Mouse (Mus musculus): ENCODE data around the gene Esr2. TPM values are rescaled to one million over a fixed set of nuclear protein-coding genes. Genes with fewer than 3 reads are reported as not detected.
"Not testable (repeated sequence)": the region's sequence is repeated elsewhere in the genome, so short reads cannot be mapped to it uniquely, and the experiment has no call there.

The Esr2 gene
- total RNA-seq, 2 experiments from 2014 or later, result 0.15 to 0.20 TPM

- intact Hi-C loops (cut with DNase I), result loop anchor here (5.0 kb wide), 1 partner anchor 162 kb away; no protein-coding TSS in a partner anchor
- DNase-seq (ENCODE audit: extremely low spot score in 1 of 2, low spot score in 2 of 2), result no peak
Observed at GRCm38 (mm10) chr12:76179527-76179926, 2.5 kb upstream of the Esr2 start.

DNA sequence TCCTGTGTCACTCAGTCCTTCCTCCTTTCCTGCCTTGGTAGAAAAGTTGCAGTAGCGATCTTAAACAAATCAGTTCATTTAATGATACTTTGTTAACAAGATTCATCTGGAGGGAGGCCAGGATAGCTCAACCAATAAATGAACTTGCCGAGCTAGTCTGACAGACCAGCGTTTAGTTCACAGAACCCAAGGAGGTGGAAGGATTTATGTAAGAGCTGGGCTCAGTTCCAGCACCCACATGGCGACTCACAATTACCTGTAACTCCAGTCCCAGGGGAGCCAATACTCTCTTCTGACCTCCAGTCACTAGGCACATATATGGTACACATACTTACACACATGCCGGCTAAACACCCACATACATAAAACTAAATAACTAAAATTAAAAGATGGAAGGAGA lies 2.0 kb upstream of the Esr2 start:
- intact Hi-C loops (cut with DNase I), result loop anchor here (5.0 kb wide), 1 partner anchor 162 kb away; no protein-coding TSS in a partner anchor
- no peak for DNase-seq (ENCODE audit: extremely low spot score in 1 of 2, low spot score in 2 of 2)

DNA sequence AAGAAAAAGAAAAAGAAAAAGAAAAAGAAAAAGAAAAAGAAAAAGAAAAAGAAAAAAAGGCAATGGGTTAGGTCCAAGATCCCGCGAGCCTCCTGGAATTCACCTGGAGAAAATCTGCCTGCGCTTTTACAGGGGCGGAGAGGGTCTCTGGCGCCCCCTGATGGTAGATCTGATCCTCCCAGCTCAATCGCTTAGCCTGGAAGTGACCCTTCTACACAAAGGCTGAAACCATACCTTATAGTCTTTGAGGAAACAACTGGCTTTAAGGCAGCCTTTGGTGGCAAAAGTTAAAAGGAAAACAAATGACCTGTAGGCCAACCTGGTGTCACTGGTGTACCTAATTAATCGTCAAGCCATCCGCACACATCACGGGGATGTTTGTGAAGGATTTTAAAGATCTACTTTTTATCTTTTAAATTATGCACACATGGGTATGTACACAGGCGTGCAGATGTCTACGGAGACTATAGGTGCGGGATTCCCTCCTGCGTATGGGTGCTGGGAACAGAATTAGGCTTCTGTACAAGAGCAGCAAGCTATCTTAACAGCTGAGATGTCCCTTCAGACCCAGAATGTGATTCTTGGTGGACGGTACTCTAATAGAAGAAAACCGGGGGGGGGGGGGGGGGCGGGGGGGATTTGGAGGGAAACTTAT lies 932 bp upstream of the Esr2 start:
- DNase-seq (ENCODE audit: extremely low spot score in 1 of 2, low spot score in 2 of 2), result peak; percentile 30 to 69
- intact Hi-C loops (cut with DNase I), result loop anchor here (5.0 kb wide), 1 partner anchor 161 kb away; no protein-coding TSS in a partner anchor

GRCm38 (mm10) chr12:76165641-76166040 lies 11.4 kb downstream of the Esr2 start:
- DNase-seq (ENCODE audit: extremely low spot score in 1 of 2, low spot score in 2 of 2), result no peak
- intact Hi-C loops (cut with DNase I), result no loop called here

DNA sequence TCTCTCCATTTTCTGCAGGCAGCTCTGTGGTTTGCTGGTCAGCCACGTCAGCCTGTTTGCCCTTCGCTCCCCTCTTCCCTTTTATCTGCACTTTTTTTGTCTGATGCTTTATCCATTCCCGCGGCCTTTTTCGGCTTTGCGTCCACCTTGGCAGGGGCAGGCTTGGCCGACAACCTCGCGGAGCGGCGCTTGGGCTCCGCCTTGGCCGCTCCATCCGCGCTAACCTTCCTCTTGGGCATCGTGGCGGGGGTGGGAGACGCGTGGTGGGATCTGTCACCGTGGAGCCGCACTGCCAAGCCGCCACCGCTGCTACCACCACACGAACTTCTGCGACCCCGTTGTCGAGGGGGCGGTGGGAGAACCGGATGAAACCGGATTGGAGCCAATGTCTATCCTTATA lies 24.7 kb downstream of the Esr2 start:
- DNase-seq (ENCODE audit: extremely low spot score in 1 of 2, low spot score in 2 of 2), result peak in 1 of 2 experiments; percentile 25
- intact Hi-C loops (cut with DNase I), result not testable (repeated sequence)

GRCm38 (mm10) chr12:76136701-76137100 lies 40.4 kb downstream of the Esr2 start:
- intact Hi-C loops (cut with DNase I), result no loop called here
- DNase-seq (ENCODE audit: extremely low spot score in 1 of 2, low spot score in 2 of 2), result no peak

DNA sequence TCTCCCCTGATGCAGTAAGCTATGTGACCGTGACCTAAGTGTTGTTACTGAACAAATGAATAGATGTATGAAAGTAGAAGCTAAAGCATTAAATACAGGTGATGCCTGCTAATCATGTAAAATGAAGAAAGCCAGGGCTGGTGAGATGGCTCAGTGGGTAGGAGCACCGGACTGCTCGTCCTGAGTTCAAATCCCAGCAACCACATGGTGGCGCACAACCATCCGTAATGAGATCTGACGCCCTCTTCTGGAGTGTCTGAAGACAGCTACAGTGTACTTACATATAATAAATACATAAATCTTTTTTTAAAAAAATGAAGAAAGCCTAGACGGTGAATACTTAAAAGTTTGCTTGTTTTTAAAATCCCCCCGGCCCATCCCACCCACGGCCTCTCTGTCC lies 44.0 kb downstream of the Esr2 start:
- intact Hi-C loops (cut with DNase I); DNase-seq (ENCODE audit: extremely low spot score in 1 of 2, low spot score in 2 of 2): not testable (repeated sequence)

DNA sequence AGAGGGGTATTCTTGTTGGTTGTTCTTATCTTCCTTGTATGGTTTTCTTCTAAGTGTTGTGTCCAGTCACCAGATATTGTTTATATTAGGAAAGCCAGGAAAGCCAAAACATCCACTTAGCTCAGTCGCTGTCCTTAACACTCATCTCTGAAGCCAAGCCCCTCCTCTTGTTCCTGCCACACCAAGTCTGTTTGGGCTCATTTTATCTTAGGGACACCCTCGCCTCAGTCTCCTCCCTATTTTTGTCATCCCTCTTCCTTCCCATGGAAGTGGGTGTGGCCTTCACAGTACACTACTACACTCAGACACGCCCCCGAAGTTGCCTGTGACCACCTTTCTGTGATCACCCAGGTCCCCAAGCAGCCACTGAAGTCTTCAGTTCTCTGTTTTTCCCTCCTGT lies 44.5 kb downstream of the Esr2 start:
- DNase-seq (ENCODE audit: extremely low spot score in 1 of 2, low spot score in 2 of 2), result no peak
- intact Hi-C loops (cut with DNase I), result no loop called here

DNA sequence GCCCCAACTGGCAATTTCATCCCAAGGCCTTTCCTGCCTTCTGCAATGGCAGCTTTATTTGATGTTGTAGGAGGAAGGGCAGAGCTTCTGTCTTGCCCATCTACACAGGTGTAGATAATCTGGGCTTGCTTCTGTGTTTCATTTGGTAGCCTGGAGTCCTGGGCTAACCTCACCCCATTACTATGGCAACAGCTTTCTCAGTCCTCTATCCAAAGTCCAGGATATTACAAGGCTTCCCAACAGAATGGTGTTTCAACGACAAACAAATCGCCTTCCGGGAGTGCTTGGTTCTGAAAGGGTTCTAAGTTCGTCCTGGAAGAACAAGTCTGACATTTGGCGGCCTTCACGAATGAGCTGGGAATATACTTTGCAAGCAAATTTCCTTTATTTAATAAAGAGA lies 46.2 kb downstream of the Esr2 start:
- no peak for DNase-seq (ENCODE audit: extremely low spot score in 1 of 2, low spot score in 2 of 2)
- intact Hi-C loops (cut with DNase I), result no loop called here

GRCm38 (mm10) chr12:76130281-76130680 lies 46.8 kb downstream of the Esr2 start:
- DNase-seq (ENCODE audit: extremely low spot score in 1 of 2, low spot score in 2 of 2), result peak in 1 of 2 experiments; percentile 34
- intact Hi-C loops (cut with DNase I), result no loop called here

GRCm38 (mm10) chr12:76128831-76129230 lies 48.2 kb downstream of the Esr2 start:
- intact Hi-C loops (cut with DNase I), result no loop called here
- no peak for DNase-seq (ENCODE audit: extremely low spot score in 1 of 2, low spot score in 2 of 2)

DNA sequence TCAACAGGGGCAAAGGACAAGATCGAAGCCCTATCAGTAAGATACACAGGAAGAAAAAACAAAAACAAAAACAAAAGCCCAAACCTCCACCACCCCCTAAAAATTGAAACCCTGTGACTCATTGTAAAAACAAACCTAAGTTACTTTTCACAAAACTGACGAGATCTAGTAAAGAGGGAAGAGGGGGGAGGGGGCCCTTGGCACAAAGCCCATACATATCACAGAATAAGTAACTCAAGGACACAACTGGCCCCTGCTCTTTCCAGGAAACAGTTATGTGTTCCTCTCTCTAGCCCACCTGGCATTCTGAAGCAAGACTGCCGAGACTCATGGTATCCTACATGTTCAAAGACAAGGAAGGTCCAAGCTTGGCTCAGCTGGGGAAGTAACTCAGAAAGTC lies 48.8 kb downstream of the Esr2 start:
- intact Hi-C loops (cut with DNase I), result no loop called here
- DNase-seq (ENCODE audit: extremely low spot score in 1 of 2, low spot score in 2 of 2), result no peak

GRCm38 (mm10) chr12:76123223-76123622 lies 53.8 kb downstream of the Esr2 start:
- no peak for DNase-seq (ENCODE audit: extremely low spot score in 1 of 2, low spot score in 2 of 2)
- intact Hi-C loops (cut with DNase I), result no loop called here

GRCm38 (mm10) chr12:76117632-76118153 lies 59.4 kb downstream of the Esr2 start:
- no peak for DNase-seq (ENCODE audit: extremely low spot score in 1 of 2, low spot score in 2 of 2)

DNA sequence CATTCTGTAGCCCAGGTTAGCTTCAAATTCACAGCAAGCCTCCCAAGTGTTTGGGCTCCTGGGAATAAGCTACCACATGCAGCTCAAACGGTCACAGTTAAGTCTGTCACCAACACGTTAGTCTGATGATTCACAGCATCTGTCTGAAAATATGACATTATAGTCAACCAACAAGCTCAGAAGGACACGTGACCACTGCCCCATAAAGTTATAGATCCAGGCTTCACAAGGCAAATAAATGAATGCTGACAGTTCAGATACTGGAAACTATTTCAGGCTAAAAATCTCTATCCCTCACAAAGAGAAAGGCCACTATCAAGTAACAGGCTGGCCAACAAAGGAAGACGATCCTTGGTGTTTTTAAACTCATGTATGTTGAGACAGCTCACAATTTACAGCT lies 60.5 kb downstream of the Esr2 start:
- no peak for DNase-seq (ENCODE audit: extremely low spot score in 1 of 2, low spot score in 2 of 2)
- intact Hi-C loops (cut with DNase I), result no loop called here

More at GRCm38 (mm10) chr12:76117632-76118153, 59.4 kb downstream of the Esr2 start:
- intact Hi-C loops (cut with DNase I), result no loop called here

DNA sequence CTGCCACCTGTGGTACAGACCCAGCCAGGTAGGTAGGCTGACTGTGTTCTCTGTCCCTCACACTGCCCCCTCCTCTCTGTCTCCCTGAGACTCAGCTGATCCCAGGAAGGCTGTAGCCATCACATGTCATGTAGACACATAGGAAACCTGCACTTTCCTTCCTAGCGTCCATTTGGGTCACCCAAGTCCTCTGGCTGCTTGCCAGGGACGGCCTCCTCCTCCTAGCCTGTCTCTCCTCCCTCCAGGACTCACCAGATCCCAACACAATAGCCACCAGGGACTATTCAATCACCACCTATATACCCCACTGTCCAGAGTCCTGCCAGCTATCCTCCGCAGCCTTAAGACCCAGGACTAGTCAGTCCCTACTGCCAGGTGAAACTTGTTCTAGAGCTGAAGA lies 66.0 kb downstream of the Esr2 start:
- DNase-seq (ENCODE audit: extremely low spot score in 1 of 2, low spot score in 2 of 2), result no peak
- intact Hi-C loops (cut with DNase I), result no loop called here

- DNase-seq (ENCODE audit: extremely low spot score in 1 of 2, low spot score in 2 of 2), result no peak
- intact Hi-C loops (cut with DNase I), result no loop called here
Observed at GRCm38 (mm10) chr12:76109646-76110405, 67.2 kb downstream of the Esr2 start.

DNA sequence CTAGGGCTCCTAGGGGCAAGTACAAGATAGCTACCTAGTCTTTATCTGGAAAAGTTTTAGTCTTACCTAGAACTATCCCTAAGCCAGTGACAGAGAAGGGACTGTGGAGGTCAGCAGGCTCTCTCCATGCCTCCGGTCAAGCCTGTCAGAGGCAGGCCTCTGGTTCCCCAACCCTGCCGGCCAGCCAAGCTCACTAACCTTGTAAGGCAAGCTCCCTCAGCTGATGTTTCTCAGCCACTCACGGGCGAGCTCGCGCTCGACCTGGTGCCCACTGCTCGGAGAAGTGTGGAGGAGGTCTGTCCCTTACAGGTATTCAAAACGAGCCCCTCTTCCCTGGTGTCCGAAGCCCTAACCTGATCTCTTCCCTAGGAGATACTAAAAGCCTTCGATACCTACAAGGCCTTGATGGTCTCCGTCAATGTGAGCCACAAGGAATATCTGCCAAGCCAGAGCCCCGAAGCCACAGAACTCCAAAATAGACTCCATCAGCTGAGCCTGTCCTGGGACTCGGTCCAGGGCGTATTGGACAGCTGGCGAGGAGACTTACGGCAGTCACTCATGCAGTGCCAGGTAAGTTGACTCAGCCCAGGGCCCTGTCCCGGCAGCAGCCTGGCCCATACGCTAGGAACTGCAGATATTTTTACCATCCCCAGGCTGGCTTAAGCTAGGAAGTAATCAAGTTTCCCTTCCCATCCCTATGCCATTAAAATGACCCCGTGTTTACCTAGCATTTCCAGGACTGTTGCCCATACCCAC lies 72.3 kb downstream of the Esr2 start:
- DNase-seq (ENCODE audit: extremely low spot score in 1 of 2, low spot score in 2 of 2), result no peak
- intact Hi-C loops (cut with DNase I), result no loop called here

GRCm38 (mm10) chr12:76102621-76103020 lies 74.4 kb downstream of the Esr2 start:
- DNase-seq (ENCODE audit: extremely low spot score in 1 of 2, low spot score in 2 of 2), result no peak
- intact Hi-C loops (cut with DNase I), result no loop called here
